Mouse (Mus musculus) liver, embryonic 14.5 days (tissue): ENCODE measurements around the gene Pigm. TPM values are rescaled to one million over a fixed set of nuclear protein-coding genes. Genes with fewer than 3 reads are reported as not detected.

ENCODE experiments used
- ATAC-seq: fragments of 200-750 bp; cut with Nextera tagmentation; 2 replicates; pipeline ENCODE4 v1.8.0; 2017; ENCODE audit warnings: moderate number of reproducible peaks, mild to moderate bottlenecking, moderate library complexity; ENCODE audit not compliant: insufficient read depth
- DNase-seq, 3 experiments: peaks; one replicate each; pipeline ENCODE4 v3.0.0-alpha.2; 2012 to 2013; ENCODE audit warnings: low read depth in 3 of 3, low spot score in 3 of 3
- H3K27ac ChIP-seq: fragments of 300-500 bp; sonication (generic); 2 replicates; pipeline ENCODE4 v1.5.1; 2014; ENCODE audit warnings: moderate library complexity, mild to moderate bottlenecking, control low read depth, inconsistent platforms
- H3K27me3 ChIP-seq: fragments of 300-500 bp; sonication (generic); 2 replicates; pipeline ENCODE4 v1.6.1; 2014; ENCODE audit warnings: mild to moderate bottlenecking, low read length, moderate library complexity; ENCODE audit not compliant: control insufficient read depth, insufficient read depth
- H3K36me3 ChIP-seq: fragments of 300-500 bp; sonication (generic); replicated peaks from 2 replicates; pipeline ENCODE4 v1.6.1; 2014; ENCODE audit warnings: low read depth; ENCODE audit not compliant: control insufficient read depth, insufficient read depth
- H3K4me1 ChIP-seq, 2 experiments: fragments of 200-500 bp in 1 of 2; fragments of 300-500 bp in 1 of 2; sonication (generic) in 1 of 2; replicated peaks; 2 replicates each; pipeline ENCODE4 v1.6.1; 2012 to 2014; ENCODE audit warnings: antibody characterized with exemption in 1 of 2, inconsistent platforms in 1 of 2, low read length in 1 of 2; ENCODE audit not compliant: control insufficient read depth in 2 of 2, insufficient read depth in 2 of 2
- H3K4me2 ChIP-seq: fragments of 300-500 bp; sonication (generic); 2 replicates; pipeline ENCODE4 v1.6.1; 2014; ENCODE audit warnings: low read depth, mild to moderate bottlenecking, control low read depth, moderate library complexity
- H3K4me3 ChIP-seq, 2 experiments: fragments of 200-500 bp in 1 of 2; fragments of 300-500 bp in 1 of 2; sonication (generic) in 1 of 2; 2 replicates each; pipeline ENCODE4 v1.5.1; 2012 to 2014; ENCODE audit warnings: low read depth in 2 of 2, low read length in 2 of 2, mild to moderate bottlenecking in 2 of 2, control low read depth in 1 of 2, inconsistent platforms in 1 of 2, moderate library complexity in 1 of 2; ENCODE audit not compliant: insufficient read depth in 1 of 2
- H3K9ac ChIP-seq: fragments of 300-500 bp; sonication (generic); replicated peaks from 2 replicates; pipeline ENCODE4 v1.6.1; 2014; ENCODE audit warnings: mild to moderate bottlenecking, control low read depth, moderate library complexity
- H3K9me3 ChIP-seq: fragments of 300-500 bp; sonication (generic); 2 replicates; pipeline ENCODE4 v1.6.1; 2016; ENCODE audit warnings: low read length, mixed read lengths; ENCODE audit not compliant: control insufficient read depth
- CTCF ChIP-seq: IDR thresholded peaks from 2 replicates; pipeline ENCODE4 v1.5.1; 2016; ENCODE audit warnings: antibody characterized with exemption, low read depth, control low read depth
- EP300 ChIP-seq: IDR thresholded peaks from 2 replicates; pipeline ENCODE4 v1.6.1; 2016; ENCODE audit warnings: antibody characterized with exemption, low read depth
- WGBS: fragments of 180-500 bp; shearing (Covaris S2); extraction: QIAGEN DNeasy Blood & Tissue Kit; methylation state at CpG from one replicate; pipeline ENCODE4 v1.1.7; 2014; ENCODE audit not compliant: insufficient replicate concordance; 5-methylcytosine and 5-hydroxymethylcytosine counted together
- polyA plus RNA-seq, 2 experiments: library from polyadenylated mRNA; depleted of rRNA in 1 of 2; stranded (reverse) in 1 of 2; unstranded in 1 of 2; fragments of >200 nt; fragmentation: Nextera tagmentation in 1 of 2; extraction: Ambion mirVana in 1 of 2; gene quantifications; 2 replicates each; pipeline versions ENCODE4 v1.2.1 to v1.2.3; 2012 to 2014

The Pigm gene
- polyA plus RNA-seq, 2 experiments: 2.3 to 4.1 TPM

DNA sequence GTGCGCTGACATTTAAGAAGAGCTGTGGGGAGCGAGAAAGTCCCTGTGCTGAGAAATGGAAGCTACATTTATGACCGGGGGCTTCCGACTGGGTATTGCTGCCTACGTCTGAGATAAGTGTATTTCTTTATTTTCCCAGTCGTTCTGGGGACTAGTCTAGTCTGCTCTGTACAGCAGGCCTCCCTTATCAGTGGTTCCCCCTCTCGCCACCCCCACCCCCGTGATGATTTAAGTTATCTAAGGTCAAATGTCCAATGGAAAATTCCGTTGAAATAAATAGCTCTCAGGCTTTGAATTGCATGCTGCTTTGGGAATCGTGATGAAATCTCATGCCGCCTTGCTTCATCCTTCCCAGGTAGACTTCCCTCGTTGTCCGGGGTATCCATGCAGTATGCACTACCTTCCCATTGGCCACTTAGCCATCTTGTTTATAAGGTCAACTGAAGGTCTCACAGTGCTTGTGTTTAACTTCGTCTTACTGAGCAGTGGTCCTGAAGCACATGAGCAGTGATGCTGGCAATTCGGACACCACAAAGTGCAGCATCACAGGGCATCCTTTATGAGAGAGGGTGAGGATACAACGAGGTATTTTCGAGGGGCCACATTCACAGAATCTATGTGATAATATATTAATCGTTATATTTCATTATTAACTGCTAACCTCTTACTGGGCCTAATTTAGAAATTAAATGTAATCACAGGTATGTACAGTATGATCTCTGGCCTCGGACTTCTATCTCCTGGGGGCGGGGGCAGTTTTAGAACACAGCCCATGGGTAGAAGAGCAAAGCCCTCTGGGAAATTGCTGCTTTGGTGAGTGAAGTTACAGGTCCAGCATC is 56.9 kb downstream of the Pigm start:
- WGBS: 54% methylated on average over 20 of the region's 20 CpGs
- no peak overlapping the region for H3K4me2 ChIP-seq
- DNase-seq (no peak), ATAC-seq (no peak)
- no peaks in the 10 kb centered on the region for H3K9me3 ChIP-seq
- no peaks in the 10 kb centered on the region for H3K36me3 ChIP-seq
- TF ChIP-seq EP300: no peak
- no peak for TF ChIP-seq CTCF
- no peak overlapping the region for H3K27ac ChIP-seq
- no peak overlapping the region for H3K9ac ChIP-seq
- no peak overlapping the region for H3K4me3 ChIP-seq
- H3K4me1 ChIP-seq: peaks cover 0 to 3% of the 10 kb centered on the region in 2 experiments; a peak in 1 of 4 replicates
- no peaks in the 10 kb centered on the region for H3K27me3 ChIP-seq

Other genes with a start within 250 kb of the Pigm start
- 19.8 and 20.1 TPM in 2 replicates for gene Pex19, start 249.8 kb upstream of the Pigm start, polyA plus RNA-seq (2012; rRNA removed)
- gene Pex19, start 249.8 kb upstream of the Pigm start, polyA plus RNA-seq (2014; fragmentation: Nextera tagmentation; extraction: Ambion mirVana): 30.1 and 32.9 TPM in 2 replicates
- gene Dcaf8, start 228.5 kb upstream of the Pigm start, polyA plus RNA-seq (2012; rRNA removed): 25.4 and 34.6 TPM in 2 replicates
- 36.2 and 40.1 TPM in 2 replicates for gene Dcaf8, start 228.5 kb upstream of the Pigm start, polyA plus RNA-seq (2014; fragmentation: Nextera tagmentation; extraction: Ambion mirVana)
- 10.4 and 11.1 TPM in 2 replicates for gene Pea15a, start 169.7 kb upstream of the Pigm start, polyA plus RNA-seq (2012; rRNA removed)
- gene Pea15a, start 169.7 kb upstream of the Pigm start, polyA plus RNA-seq (2014; fragmentation: Nextera tagmentation; extraction: Ambion mirVana): 14.4 and 16.5 TPM in 2 replicates
- 0.09 and 0.11 TPM in 2 replicates for gene Casq1, start 156.7 kb upstream of the Pigm start, polyA plus RNA-seq (2012; rRNA removed)
- 0.22 TPM in 1 of 2 replicates, not detected in the other for gene Casq1, start 156.7 kb upstream of the Pigm start, polyA plus RNA-seq (2014; fragmentation: Nextera tagmentation; extraction: Ambion mirVana)
- 0.01 TPM in 1 of 2 replicates, not detected in the other for gene Atp1a4, start 118.1 kb upstream of the Pigm start, polyA plus RNA-seq (2012; rRNA removed)
- not detected in 2 replicates for gene Atp1a4, start 118.1 kb upstream of the Pigm start, polyA plus RNA-seq (2014; fragmentation: Nextera tagmentation; extraction: Ambion mirVana)
- 12.7 and 15.4 TPM in 2 replicates for gene Igsf8, start 114.9 kb upstream of the Pigm start, polyA plus RNA-seq (2012; rRNA removed)
- gene Igsf8, start 114.9 kb upstream of the Pigm start, polyA plus RNA-seq (2014; fragmentation: Nextera tagmentation; extraction: Ambion mirVana): 11.0 and 11.6 TPM in 2 replicates
- gene Atp1a2, start 78.5 kb upstream of the Pigm start, polyA plus RNA-seq (2012; rRNA removed): 0.08 and 0.10 TPM in 2 replicates
- 0.01 and 0.08 TPM in 2 replicates for gene Atp1a2, start 78.5 kb upstream of the Pigm start, polyA plus RNA-seq (2014; fragmentation: Nextera tagmentation; extraction: Ambion mirVana)
- 0.02 and 0.05 TPM in 2 replicates for gene Kcnj9, start 47.2 kb upstream of the Pigm start, polyA plus RNA-seq (2012; rRNA removed)
- gene Kcnj9, start 47.2 kb upstream of the Pigm start, polyA plus RNA-seq (2014; fragmentation: Nextera tagmentation; extraction: Ambion mirVana): not detected in 2 replicates
- 0.17 and 0.18 TPM in 2 replicates for gene Kcnj10, start 35.3 kb upstream of the Pigm start, polyA plus RNA-seq (2012; rRNA removed)
- gene Kcnj10, start 35.3 kb upstream of the Pigm start, polyA plus RNA-seq (2014; fragmentation: Nextera tagmentation; extraction: Ambion mirVana): 0.04 and 0.08 TPM in 2 replicates
- 0.92 and 1.5 TPM in 2 replicates for gene Slamf9, start 98.8 kb downstream of the Pigm start, polyA plus RNA-seq (2012; rRNA removed)
- 1.5 and 1.9 TPM in 2 replicates for gene Slamf9, start 98.8 kb downstream of the Pigm start, polyA plus RNA-seq (2014; fragmentation: Nextera tagmentation; extraction: Ambion mirVana)
- 2.1 and 2.8 TPM in 2 replicates for gene Igsf9, start 105.2 kb downstream of the Pigm start, polyA plus RNA-seq (2012; rRNA removed)
- gene Igsf9, start 105.2 kb downstream of the Pigm start, polyA plus RNA-seq (2014; fragmentation: Nextera tagmentation; extraction: Ambion mirVana): 0.60 and 1.0 TPM in 2 replicates
- gene Tagln2, start 123.5 kb downstream of the Pigm start, polyA plus RNA-seq (2012; rRNA removed): 75.1 and 88.2 TPM in 2 replicates
- gene Tagln2, start 123.5 kb downstream of the Pigm start, polyA plus RNA-seq (2014; fragmentation: Nextera tagmentation; extraction: Ambion mirVana): 94.4 and 97.5 TPM in 2 replicates
- 0.15 and 0.28 TPM in 2 replicates for gene Cfap45, start 144.3 kb downstream of the Pigm start, polyA plus RNA-seq (2012; rRNA removed)
- 0.22 and 0.29 TPM in 2 replicates for gene Cfap45, start 144.3 kb downstream of the Pigm start, polyA plus RNA-seq (2014; fragmentation: Nextera tagmentation; extraction: Ambion mirVana)
- gene Vsig8, start 179.4 kb downstream of the Pigm start, polyA plus RNA-seq (2012; rRNA removed): not detected in 2 replicates
- not detected in 2 replicates for gene Vsig8, start 179.4 kb downstream of the Pigm start, polyA plus RNA-seq (2014; fragmentation: Nextera tagmentation; extraction: Ambion mirVana)
- 0.11 and 0.15 TPM in 2 replicates for gene Slamf8, start 214.0 kb downstream of the Pigm start, polyA plus RNA-seq (2012; rRNA removed)
- gene Slamf8, start 214.0 kb downstream of the Pigm start, polyA plus RNA-seq (2014; fragmentation: Nextera tagmentation; extraction: Ambion mirVana): 0.09 TPM in 1 of 2 replicates, not detected in the other
- not detected in 2 replicates for gene Fcrl6, start 226.0 kb downstream of the Pigm start, polyA plus RNA-seq (2012; rRNA removed)
- not detected in 2 replicates for gene Fcrl6, start 226.0 kb downstream of the Pigm start, polyA plus RNA-seq (2014; fragmentation: Nextera tagmentation; extraction: Ambion mirVana)